Mouse (Mus musculus): ENCODE data around the gene Fbxw9.

DNA sequence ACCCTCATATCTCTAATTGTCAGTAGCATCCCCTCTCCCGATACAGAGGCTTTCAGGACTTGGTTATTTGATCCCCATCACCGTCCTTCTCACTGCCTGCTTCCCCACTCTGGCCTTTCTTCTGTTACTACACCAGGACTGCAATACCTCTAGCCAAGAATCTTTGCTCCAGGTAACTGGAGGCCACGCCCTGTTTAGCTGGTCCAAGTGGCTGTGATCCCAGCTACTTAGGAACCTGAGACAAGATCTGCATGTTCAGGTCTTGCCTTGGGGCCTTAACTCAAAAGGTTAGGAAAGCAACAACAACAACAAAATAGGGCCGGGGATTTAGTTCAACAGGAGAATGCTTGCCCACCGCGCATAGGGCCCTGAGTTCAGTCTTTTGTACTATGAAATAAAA lies 16.2 kb upstream of the Fbxw9 start:
- no peak for TF ChIP-seq CTCF (IDR thresholded peaks at IDR 0.05; ENCODE audit: low read depth, low read length)
- no peak for TF ChIP-seq GATA1 (IDR thresholded peaks at IDR 0.05; ENCODE audit: borderline replicate concordance, low read length)
- TF ChIP-seq POLR2AphosphoS5 (IDR thresholded peaks at IDR 0.05; ENCODE audit: insufficient replicate concordance, low read depth, low read length): no peak
- TF ChIP-seq TAL1 (conservative IDR thresholded peaks at IDR 0.05; ENCODE audit: low read depth, low read length): no peak

All from G1E (cell line).